In genomic region chr16:44365522-44365921, GRCm38 (mm10) we compare ENCODE assay signal across 17 mouse cellular contexts. TPM values are rescaled to one million over a fixed set of nuclear protein-coding genes. Genes with fewer than 3 reads are reported as not detected.
"Had no signal": no experiment of that assay in that cellular context is flagged by ENCODE, and none has a peak within 500 bp of the region (broad histone marks: within the 10 kb centered on the region; RNA-seq: fewer than 3 reads in every experiment).

No protein-coding gene starts in this region.

- H3K27ac ChIP-seq: kidney, postnatal 0 days; layer of hippocampus, adult 2 months; limb, embryonic 10.5 days; midbrain, embryonic 15.5 days; neural tube, embryonic 12.5 days; stomach, embryonic 15.5 days had no signal

- H3K4me3 ChIP-seq: layer of hippocampus, adult 2 months; limb, embryonic 10.5 days; midbrain, embryonic 15.5 days; neural tube, embryonic 12.5 days; stomach, embryonic 15.5 days had no signal

- H3K4me1 ChIP-seq: limb, embryonic 10.5 days; midbrain, embryonic 15.5 days; neural tube, embryonic 12.5 days; stomach, embryonic 15.5 days had no signal

- H3K9me3 ChIP-seq: limb, embryonic 10.5 days; midbrain, embryonic 15.5 days; neural tube, embryonic 12.5 days; stomach, embryonic 15.5 days had no signal

- ATAC-seq: lung, postnatal 0 days; midbrain, embryonic 15.5 days had no signal

- H3K27me3 ChIP-seq: midbrain, embryonic 15.5 days; neural tube, embryonic 12.5 days; stomach, embryonic 15.5 days had no signal

- H3K9ac ChIP-seq: midbrain, embryonic 15.5 days; neural tube, embryonic 12.5 days; stomach, embryonic 15.5 days had no signal

- H3K4me2 ChIP-seq: midbrain, embryonic 11.5 days; midbrain, embryonic 15.5 days; neural tube, embryonic 12.5 days; stomach, embryonic 15.5 days had no signal

- DNase-seq: kidney, adult 11 months; kidney, adult 9 months; kidney, postnatal 36 days; lung, adult 2 months; lung, postnatal 36 days; retina, postnatal 1 day; right cerebral cortex, postnatal 4 days; spleen, adult 18-20 months; thymus, postnatal 36 days had no signal

RNA-seq across cellular contexts. Expression of gene Sidt1, which starts 32.5 kb away (rescaled TPM):
- polyA plus RNA-seq: limb, embryonic 10.5 days had no signal
